Mouse (Mus musculus) midbrain, embryonic 16.5 days (tissue): ENCODE results near the gene Il1f10. TPM values are rescaled to one million over a fixed set of nuclear protein-coding genes. Genes with fewer than 3 reads are reported as not detected.

ENCODE experiments used
- ATAC-seq: fragments of 200-750 bp; cut with Nextera tagmentation; 2 replicates; pipeline ENCODE4 v1.8.0; 2017; ENCODE audit warnings: moderate TSS enrichment
- H3K27ac ChIP-seq: fragments of 300-500 bp; sonication (generic); 2 replicates; pipeline ENCODE4 v1.5.1; 2014; ENCODE audit warnings: mild to moderate bottlenecking, low read length, mixed read lengths
- H3K27me3 ChIP-seq: fragments of 300-500 bp; sonication (generic); 2 replicates; pipeline ENCODE4 v1.6.1; 2014; ENCODE audit warnings: low read depth, low read length, mixed read lengths; ENCODE audit not compliant: control insufficient read depth, insufficient read depth
- H3K36me3 ChIP-seq: fragments of 300-500 bp; sonication (generic); 2 replicates; pipeline ENCODE4 v1.6.1; 2014; ENCODE audit warnings: mild to moderate bottlenecking, low read length, moderate library complexity, mixed read lengths; ENCODE audit not compliant: control insufficient read depth, insufficient read depth
- H3K4me1 ChIP-seq: fragments of 300-500 bp; sonication (generic); 2 replicates; pipeline ENCODE4 v1.6.1; 2014; ENCODE audit warnings: mild to moderate bottlenecking, low read length, mixed read lengths; ENCODE audit not compliant: control insufficient read depth, insufficient read depth
- H3K4me2 ChIP-seq: fragments of 300-500 bp; sonication (generic); 2 replicates; pipeline ENCODE4 v1.6.1; 2014; ENCODE audit warnings: mild to moderate bottlenecking, low read length, mixed read lengths
- H3K4me3 ChIP-seq: fragments of 300-500 bp; sonication (generic); 2 replicates; pipeline ENCODE4 v1.5.1; 2014; ENCODE audit warnings: low read depth, mild to moderate bottlenecking, low read length, moderate library complexity, mixed read lengths
- H3K9ac ChIP-seq: fragments of 300-500 bp; sonication (generic); 2 replicates; pipeline ENCODE4 v1.6.1; 2014; ENCODE audit warnings: low read depth, low read length, mixed read lengths
- H3K9me3 ChIP-seq: fragments of 300-500 bp; sonication (generic); replicated peaks from 2 replicates; pipeline ENCODE4 v1.6.1; 2014; ENCODE audit warnings: mild to moderate bottlenecking, low read length, mixed read lengths; ENCODE audit not compliant: control insufficient read depth, poor library complexity, severe bottlenecking
- WGBS: fragments of 180-500 bp; shearing (Covaris S2); extraction: QIAGEN DNeasy Blood & Tissue Kit; methylation state at CpG from one replicate; pipeline ENCODE4 v1.1.7; 2014; 5-methylcytosine and 5-hydroxymethylcytosine counted together
- polyA plus RNA-seq: library from polyadenylated mRNA; unstranded; fragments of >200 nt; fragmentation: Nextera tagmentation; extraction: Ambion mirVana; gene quantifications from 2 replicates; pipeline ENCODE4 v1.2.1, GENCODE M21; 2015

Gene Il1f10
- polyA plus RNA-seq, 1 experiment from 2014 or later: not detected

DNA sequence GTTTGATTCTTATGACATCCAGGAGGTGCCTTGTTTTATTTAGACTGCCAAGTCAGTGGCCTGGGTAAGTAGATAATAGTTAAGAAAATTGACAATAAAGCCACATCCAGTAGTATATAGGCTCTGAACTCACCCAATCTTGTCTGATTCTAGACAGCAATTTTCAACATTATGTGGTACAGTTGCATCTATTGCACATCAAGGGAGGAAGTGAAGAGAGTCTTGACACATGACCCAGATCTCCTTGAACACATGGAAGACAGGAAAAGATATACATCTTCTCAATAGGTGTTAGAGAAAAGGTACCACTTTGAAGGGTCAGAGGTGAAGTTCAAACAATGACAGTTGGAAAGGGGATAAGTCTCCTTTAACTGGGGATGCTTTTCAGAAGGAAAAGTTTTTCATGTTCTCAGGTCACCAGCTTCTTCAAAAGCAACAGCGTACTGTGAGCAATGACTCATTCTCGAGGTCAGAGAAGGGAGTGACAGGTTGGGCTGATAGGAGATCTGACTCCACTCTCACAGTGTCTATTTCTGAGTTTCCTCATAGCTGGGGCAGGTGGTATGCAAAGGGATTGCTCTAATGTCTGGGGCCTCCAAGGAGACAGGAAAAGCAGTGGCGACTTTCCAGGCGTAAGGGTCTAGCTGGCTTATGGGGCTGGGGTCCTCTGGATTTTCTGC, 27.1 kb downstream of the Il1f10 start:
- no peak overlapping the region for H3K9ac ChIP-seq
- no peaks in the 10 kb centered on the region for H3K9me3 ChIP-seq
- no peak overlapping the region for H3K27ac ChIP-seq
- WGBS: 82% methylated on average over 4 of the region's 4 CpGs
- H3K4me2 ChIP-seq: no peak overlapping the region
- no peaks in the 10 kb centered on the region for H3K36me3 ChIP-seq
- ATAC-seq: no peak
- H3K4me1 ChIP-seq: no peaks in the 10 kb centered on the region
- H3K4me3 ChIP-seq: no peak overlapping the region
- H3K27me3 ChIP-seq: no peaks in the 10 kb centered on the region

- Histone ChIP-seq H3K27ac (no peak overlapping the region), H3K27me3 (no peaks in the 10 kb centered on the region), H3K4me1 (no peaks in the 10 kb centered on the region), H3K4me2 (no peak overlapping the region), H3K9me3 (no peaks in the 10 kb centered on the region), H3K9ac (no peak overlapping the region), H3K4me3 (no peak overlapping the region), H3K36me3 (no peaks in the 10 kb centered on the region)
- WGBS: 68% methylated on average over 3 of the region's 3 CpGs
- no peak for ATAC-seq
Measured at GRCm38 (mm10) chr2:24335333-24335732, 44.3 kb downstream of the Il1f10 start.

DNA sequence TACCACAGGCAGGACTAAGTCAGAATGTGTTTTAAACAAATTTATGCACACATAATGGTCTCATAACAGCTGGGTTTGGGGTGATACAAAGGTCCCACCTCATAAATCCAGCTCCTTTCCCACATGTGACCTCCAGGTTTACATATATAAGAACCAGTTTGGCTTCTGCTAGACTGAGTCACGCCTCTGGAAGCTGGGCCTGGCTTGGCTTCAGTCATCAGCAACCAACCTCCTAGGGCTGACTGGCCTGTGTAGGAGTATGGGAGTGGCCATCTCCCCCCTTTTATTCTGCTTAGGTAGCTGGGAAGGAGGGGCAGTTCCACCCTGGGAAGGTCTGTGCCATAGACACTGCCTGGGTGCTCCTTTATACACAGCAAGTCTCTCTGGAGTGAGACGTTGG, 45.5 kb downstream of the Il1f10 start, which contains the start of gene Il1rn:
TSS of gene Il1rn (plus strand) at position 309 of the 400 bp plus-strand sequence.
- no peak within 1 kb of the TSS for H3K4me2 ChIP-seq
- no peaks in the 10 kb centered on the region for H3K9me3 ChIP-seq
- no peak within 1 kb of the TSS for H3K9ac ChIP-seq
- no peak within 1 kb of the TSS for H3K4me3 ChIP-seq
- no peaks in the 10 kb centered on the region for H3K4me1 ChIP-seq
- no peak within 1 kb of the TSS for H3K27ac ChIP-seq
- H3K27me3 ChIP-seq: no peaks in the 10 kb centered on the region
- no peaks in the 10 kb centered on the region for H3K36me3 ChIP-seq
- ATAC-seq: no peak
- WGBS: 82% methylated on average over 2 of the region's 2 CpGs

DNA sequence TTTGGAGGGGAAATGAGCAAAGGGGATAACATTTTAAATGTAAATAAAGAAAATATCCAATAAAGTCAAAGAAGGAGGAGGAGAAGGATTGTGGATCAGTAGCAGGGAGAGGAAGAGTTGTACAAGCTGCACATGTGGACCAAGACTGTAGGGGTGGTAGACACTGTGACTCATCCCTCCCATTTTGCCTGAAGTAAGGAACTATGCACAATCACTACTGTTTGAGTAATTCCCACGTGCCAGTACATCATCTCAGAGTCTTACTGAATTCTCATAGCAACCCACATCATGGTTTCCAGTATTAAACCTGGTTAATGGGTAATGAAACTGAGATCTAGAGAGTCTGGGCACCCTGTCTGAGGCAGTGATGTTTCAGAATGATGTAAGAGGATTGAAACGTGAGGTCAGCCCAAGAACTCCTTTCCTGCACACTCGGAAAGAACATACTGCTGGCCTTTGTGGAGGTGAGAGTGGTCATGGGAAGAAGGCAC, 50.4 kb downstream of the Il1f10 start:
- ATAC-seq: no peak
- Histone ChIP-seq H3K27ac (no peak overlapping the region), H3K27me3 (no peaks in the 10 kb centered on the region), H3K9ac (no peak overlapping the region), H3K4me1 (no peaks in the 10 kb centered on the region), H3K4me2 (no peak overlapping the region), H3K9me3 (no peaks in the 10 kb centered on the region), H3K36me3 (no peaks in the 10 kb centered on the region), H3K4me3 (no peak overlapping the region)
- WGBS: 78% methylated on average over 3 of the region's 3 CpGs

Other genes with a start within 250 kb of the Il1f10 start
- gene Hnmt, start 241.8 kb upstream of the Il1f10 start, polyA plus RNA-seq: 9.8 and 13.4 TPM in 2 replicates
- not detected in 2 replicates for gene Tbpl2, start 194.6 kb upstream of the Il1f10 start, polyA plus RNA-seq
- gene Il1f8, start 138.0 kb upstream of the Il1f10 start, polyA plus RNA-seq: not detected in 2 replicates
- not detected in 2 replicates for gene Il1f9, start 104.7 kb upstream of the Il1f10 start, polyA plus RNA-seq
- gene Il1f6, start 75.8 kb upstream of the Il1f10 start, polyA plus RNA-seq: not detected in 2 replicates
- gene Il1f5, start 14.2 kb upstream of the Il1f10 start, polyA plus RNA-seq: not detected in 2 replicates
- gene Il1rn, start 45.7 kb downstream of the Il1f10 start, polyA plus RNA-seq: not detected in 2 replicates
- 0.36 and 0.68 TPM in 2 replicates for gene Psd4, start 76.4 kb downstream of the Il1f10 start, polyA plus RNA-seq
- 3.0 and 3.7 TPM in 2 replicates for gene Pax8, start 184.4 kb downstream of the Il1f10 start, polyA plus RNA-seq